Mouse (Mus musculus): ENCODE results near the gene Inpp4b. TPM values are rescaled to one million over a fixed set of nuclear protein-coding genes. Genes with fewer than 3 reads are reported as not detected.
A peak's percentile ranks its signal among the peaks of the same experiment; 100 is the strongest.

Inpp4b gene
- 10 to 100 TPM; 10.0 to 13.7 TPM for total RNA-seq (2021)

GRCm38 (mm10) chr8:81342236-81342998 is at the start of gene Inpp4b:
TSS of gene Inpp4b (plus strand) at chr8:81342556.
- intact Hi-C loops (cut with DNase I) = loop anchor here (5.0 to 10.0 kb wide), 3 partner anchors 275 to 1502 kb away; no protein-coding TSS in a partner anchor

GRCm38 (mm10) chr8:81335250-81335649 is 7.1 kb upstream of the Inpp4b start:
- no peak for DNase-seq (ENCODE audit: low spot score in 2 of 2)
- intact Hi-C loops (cut with DNase I) = no loop called here

More at GRCm38 (mm10) chr8:81342236-81342998, at the start of gene Inpp4b:
- peak; percentile 71 to 75 for DNase-seq (ENCODE audit: low spot score in 2 of 2)

- no peak for DNase-seq (ENCODE audit: low spot score in 2 of 2)
- intact Hi-C loops (cut with DNase I) = loop anchor here (5.0 to 10.0 kb wide), 3 partner anchors 274 to 1504 kb away; no protein-coding TSS in a partner anchor
Observed at GRCm38 (mm10) chr8:81341191-81341590, 1.2 kb upstream of the Inpp4b start.

GRCm38 (mm10) chr8:81341591-81342235 is 643 bp upstream of the Inpp4b start:
- peak; percentile 77 to 83 for DNase-seq (ENCODE audit: low spot score in 2 of 2)
- intact Hi-C loops (cut with DNase I) = loop anchor here (5.0 to 10.0 kb wide), 3 partner anchors 274 to 1503 kb away; no protein-coding TSS in a partner anchor

GRCm38 (mm10) chr8:81342999-81343302 is 595 bp downstream of the Inpp4b start:
- DNase-seq (ENCODE audit: low spot score in 2 of 2) = no peak
- intact Hi-C loops (cut with DNase I) = loop anchor here (5.0 to 10.0 kb wide), 3 partner anchors 276 to 1502 kb away; no protein-coding TSS in a partner anchor

- DNase-seq (ENCODE audit: low spot score in 2 of 2) = no peak
- intact Hi-C loops (cut with DNase I) = loop anchor here (5.0 to 10.0 kb wide), 3 partner anchors 47 to 1500 kb away; no protein-coding TSS in a partner anchor
Observed at GRCm38 (mm10) chr8:81345170-81345697, 2.9 kb downstream of the Inpp4b start.

- intact Hi-C loops (cut with DNase I) = loop anchor here (2.0 to 10.0 kb wide), 4 partner anchors 43 to 1495 kb away; no protein-coding TSS in a partner anchor
- peak in 1 of 2 experiments; percentile 46 for DNase-seq (ENCODE audit: low spot score in 2 of 2)
Observed at GRCm38 (mm10) chr8:81349452-81349851, 7.1 kb downstream of the Inpp4b start.

- DNase-seq (ENCODE audit: low spot score in 2 of 2) = no peak
- intact Hi-C loops (cut with DNase I) = no loop called here
Observed at GRCm38 (mm10) chr8:81353460-81353859, 11.1 kb downstream of the Inpp4b start.

- intact Hi-C loops (cut with DNase I) = no loop called here
- peak in 1 of 2 experiments; percentile 26 for DNase-seq (ENCODE audit: low spot score in 2 of 2)
Observed at GRCm38 (mm10) chr8:81358108-81358507, 15.8 kb downstream of the Inpp4b start.

GRCm38 (mm10) chr8:81360518-81360917 is 18.2 kb downstream of the Inpp4b start:
- peak; percentile 53 to 79 for DNase-seq (ENCODE audit: low spot score in 2 of 2)
- intact Hi-C loops (cut with DNase I) = no loop called here

GRCm38 (mm10) chr8:81361162-81361561 is 18.8 kb downstream of the Inpp4b start:
- DNase-seq (ENCODE audit: low spot score in 2 of 2) = no peak
- intact Hi-C loops (cut with DNase I) = no loop called here

GRCm38 (mm10) chr8:81370607-81371006 is 28.3 kb downstream of the Inpp4b start:
- DNase-seq (ENCODE audit: low spot score in 2 of 2) = no peak

GRCm38 (mm10) chr8:81371844-81372243 is 29.5 kb downstream of the Inpp4b start:
- no peak for DNase-seq (ENCODE audit: low spot score in 2 of 2)
- intact Hi-C loops (cut with DNase I) = no loop called here

More at GRCm38 (mm10) chr8:81370607-81371006, 28.3 kb downstream of the Inpp4b start:
- intact Hi-C loops (cut with DNase I) = no loop called here

GRCm38 (mm10) chr8:81374877-81375475 is 32.6 kb downstream of the Inpp4b start:
- DNase-seq (ENCODE audit: low spot score in 2 of 2) = no peak
- intact Hi-C loops (cut with DNase I) = no loop called here

GRCm38 (mm10) chr8:81388953-81389352 is 46.6 kb downstream of the Inpp4b start:
- peak; percentile 2 to 29 for DNase-seq (ENCODE audit: low spot score in 2 of 2)
- intact Hi-C loops (cut with DNase I) = no loop called here

GRCm38 (mm10) chr8:81399071-81399470 is 56.7 kb downstream of the Inpp4b start:
- intact Hi-C loops (cut with DNase I) = no loop called here
- peak in 1 of 2 experiments; percentile 3 for DNase-seq (ENCODE audit: low spot score in 2 of 2)

GRCm38 (mm10) chr8:81399501-81399900 is 57.1 kb downstream of the Inpp4b start:
- intact Hi-C loops (cut with DNase I) = no loop called here

GRCm38 (mm10) chr8:81412707-81413106 is 70.4 kb downstream of the Inpp4b start:
- no peak for DNase-seq (ENCODE audit: low spot score in 2 of 2)
- intact Hi-C loops (cut with DNase I) = no loop called here

More at GRCm38 (mm10) chr8:81399501-81399900, 57.1 kb downstream of the Inpp4b start:
- peak; percentile 30 to 85 for DNase-seq (ENCODE audit: low spot score in 2 of 2)

- intact Hi-C loops (cut with DNase I) = no loop called here
- DNase-seq (ENCODE audit: low spot score in 2 of 2) = no peak
Observed at GRCm38 (mm10) chr8:81443957-81444356, 101.6 kb downstream of the Inpp4b start.

GRCm38 (mm10) chr8:81449798-81450197 is 107.4 kb downstream of the Inpp4b start:
- intact Hi-C loops (cut with DNase I) = no loop called here
- DNase-seq (ENCODE audit: low spot score in 2 of 2) = no peak
